Mouse (Mus musculus): ENCODE measurements around the gene Hpf1. TPM values are rescaled to one million over a fixed set of nuclear protein-coding genes. Genes with fewer than 3 reads are reported as not detected.
A peak's percentile ranks its signal among the peaks of the same experiment; 100 is the strongest.

Hpf1 gene
- total RNA-seq (2014; rRNA removed) (47.0 and 47.6 TPM in 2 replicates), polyA plus RNA-seq (2015; fragmentation: Nextera tagmentation; extraction: Ambion mirVana) (110 TPM in 2 replicates)

- Histone ChIP-seq H3K4me1 (ENCODE audit: insufficient read depth) (peaks cover 9% of the 10 kb centered on the region), H3K9me3 (ENCODE audit: low read length) (no peaks in the 10 kb centered on the region), H3K27ac (ENCODE audit: low read depth, low read length) (peak within 1 kb of the TSS; percentile 60; the same call in 1 of the 2 replicates), H3K27me3 (ENCODE audit: insufficient read depth, low read length) (no peaks in the 10 kb centered on the region), H3K9ac (peak within 1 kb of the TSS; percentile 72), H3K4me2 (ENCODE audit: low read depth) (peak within 1 kb of the TSS; percentile 64), H3K4me3 (ENCODE audit: low read depth, low read length) (peak within 1 kb of the TSS; percentile 69), H3K36me3 (ENCODE audit: insufficient read depth) (no peaks in the 10 kb centered on the region)
- no peak for TF ChIP-seq CTCF (IDR thresholded peaks at IDR 0.05; ENCODE audit: low read depth)
- WGBS, result 6% methylated on average over 43 of the region's 43 CpGs
- ATAC-seq, result peak; percentile 99
- DNase-seq, result peak; percentile 98
These were observed at the start of gene Hpf1 for GRCm38 (mm10) chr8:60889843-60890519. Gene Hpf1 (plus strand): TSS chr8:60890418.

- Histone ChIP-seq H3K9ac (no peak overlapping the region), H3K27me3 (ENCODE audit: insufficient read depth, low read length) (no peaks in the 10 kb centered on the region), H3K4me2 (ENCODE audit: low read depth) (no peak overlapping the region), H3K4me1 (ENCODE audit: insufficient read depth) (no peaks in the 10 kb centered on the region), H3K9me3 (ENCODE audit: low read length) (no peaks in the 10 kb centered on the region), H3K36me3 (ENCODE audit: insufficient read depth) (no peaks in the 10 kb centered on the region), H3K27ac (ENCODE audit: low read depth, low read length) (no peak overlapping the region), H3K4me3 (ENCODE audit: low read depth, low read length) (no peak overlapping the region)
- WGBS, result 51% methylated on average over 6 of the region's 6 CpGs
- no peak for DNase-seq
- no peak for ATAC-seq
- TF ChIP-seq CTCF (IDR thresholded peaks at IDR 0.05; ENCODE audit: low read depth), result no peak
These were observed 47.8 kb upstream of the Hpf1 start for GRCm38 (mm10) chr8:60842388-60842787.

GRCm38 (mm10) chr8:60857559-60857958 is 32.7 kb upstream of the Hpf1 start:
- H3K9ac ChIP-seq, result no peak overlapping the region
- H3K27me3 ChIP-seq (ENCODE audit: insufficient read depth, low read length), result no peaks in the 10 kb centered on the region
- no peak for ATAC-seq
- no peak for DNase-seq
- no peak overlapping the region for H3K4me3 ChIP-seq (ENCODE audit: low read depth, low read length)
- no peak for TF ChIP-seq CTCF (IDR thresholded peaks at IDR 0.05; ENCODE audit: low read depth)
- no peak overlapping the region for H3K27ac ChIP-seq (ENCODE audit: low read depth, low read length)
- H3K36me3 ChIP-seq (ENCODE audit: insufficient read depth), result no peaks in the 10 kb centered on the region
- no peaks in the 10 kb centered on the region for H3K9me3 ChIP-seq (ENCODE audit: low read length)
- no peak overlapping the region for H3K4me2 ChIP-seq (ENCODE audit: low read depth)
- H3K4me1 ChIP-seq (ENCODE audit: insufficient read depth), result no peaks in the 10 kb centered on the region

GRCm38 (mm10) chr8:60858091-60858490 is 32.1 kb upstream of the Hpf1 start:
- H3K27me3 ChIP-seq (ENCODE audit: insufficient read depth, low read length), result no peaks in the 10 kb centered on the region
- DNase-seq (no peak), ATAC-seq (no peak)
- no peaks in the 10 kb centered on the region for H3K36me3 ChIP-seq (ENCODE audit: insufficient read depth)
- H3K4me1 ChIP-seq (ENCODE audit: insufficient read depth), result no peaks in the 10 kb centered on the region
- H3K4me2 ChIP-seq (ENCODE audit: low read depth), result no peak overlapping the region
- TF ChIP-seq CTCF (IDR thresholded peaks at IDR 0.05; ENCODE audit: low read depth), result no peak
- H3K4me3 ChIP-seq (ENCODE audit: low read depth, low read length), result no peak overlapping the region
- no peaks in the 10 kb centered on the region for H3K9me3 ChIP-seq (ENCODE audit: low read length)
- no peak overlapping the region for H3K9ac ChIP-seq
- H3K27ac ChIP-seq (ENCODE audit: low read depth, low read length), result no peak overlapping the region

GRCm38 (mm10) chr8:60858911-60859476 is 31.2 kb upstream of the Hpf1 start:
- no peak for DNase-seq
- no peaks in the 10 kb centered on the region for H3K9me3 ChIP-seq (ENCODE audit: low read length)
- no peak overlapping the region for H3K27ac ChIP-seq (ENCODE audit: low read depth, low read length)
- no peaks in the 10 kb centered on the region for H3K27me3 ChIP-seq (ENCODE audit: insufficient read depth, low read length)
- H3K9ac ChIP-seq, result no peak overlapping the region
- H3K4me1 ChIP-seq (ENCODE audit: insufficient read depth), result no peaks in the 10 kb centered on the region
- H3K4me3 ChIP-seq (ENCODE audit: low read depth, low read length), result no peak overlapping the region
- ATAC-seq, result no peak
- H3K36me3 ChIP-seq (ENCODE audit: insufficient read depth), result no peaks in the 10 kb centered on the region
- no peak overlapping the region for H3K4me2 ChIP-seq (ENCODE audit: low read depth)
- WGBS, result 74% methylated on average over 4 of the region's 4 CpGs
- no peak for TF ChIP-seq CTCF (IDR thresholded peaks at IDR 0.05; ENCODE audit: low read depth)

GRCm38 (mm10) chr8:60859605-60860004 is 30.6 kb upstream of the Hpf1 start:
- Histone ChIP-seq H3K27ac (ENCODE audit: low read depth, low read length) (no peak overlapping the region), H3K4me1 (ENCODE audit: insufficient read depth) (no peaks in the 10 kb centered on the region), H3K27me3 (ENCODE audit: insufficient read depth, low read length) (no peaks in the 10 kb centered on the region), H3K9ac (no peak overlapping the region), H3K4me2 (ENCODE audit: low read depth) (no peak overlapping the region), H3K9me3 (ENCODE audit: low read length) (no peaks in the 10 kb centered on the region), H3K36me3 (ENCODE audit: insufficient read depth) (no peaks in the 10 kb centered on the region), H3K4me3 (ENCODE audit: low read depth, low read length) (no peak overlapping the region)
- ATAC-seq (no peak; the same call in 1 of the 2 replicates), DNase-seq (no peak)
- WGBS, result 83% methylated on average over 9 of the region's 9 CpGs
- TF ChIP-seq CTCF (IDR thresholded peaks at IDR 0.05; ENCODE audit: low read depth), result no peak

- DNase-seq, result no peak
- TF ChIP-seq CTCF (IDR thresholded peaks at IDR 0.05; ENCODE audit: low read depth), result no peak
- H3K4me3 ChIP-seq (ENCODE audit: low read depth, low read length), result no peak overlapping the region
- H3K4me1 ChIP-seq (ENCODE audit: insufficient read depth), result no peaks in the 10 kb centered on the region
- no peaks in the 10 kb centered on the region for H3K9me3 ChIP-seq (ENCODE audit: low read length)
- H3K9ac ChIP-seq, result no peak overlapping the region
- H3K27me3 ChIP-seq (ENCODE audit: insufficient read depth, low read length), result no peaks in the 10 kb centered on the region
- ATAC-seq, result no peak
- no peak overlapping the region for H3K27ac ChIP-seq (ENCODE audit: low read depth, low read length)
- 75% methylated on average over 3 of the region's 3 CpGs for WGBS
- no peak overlapping the region for H3K4me2 ChIP-seq (ENCODE audit: low read depth)
- H3K36me3 ChIP-seq (ENCODE audit: insufficient read depth), result no peaks in the 10 kb centered on the region
These were observed 29.5 kb upstream of the Hpf1 start for GRCm38 (mm10) chr8:60860749-60861148.

Data from forebrain, postnatal 0 days (tissue).